Mouse (Mus musculus): ENCODE measurements around the gene Ifitm1. TPM values are rescaled to one million over a fixed set of nuclear protein-coding genes. Genes with fewer than 3 reads are reported as not detected.

Ifitm1 gene
- total RNA-seq (2014; rRNA removed; ENCODE audit: low replicate concordance) (1.4 and 23.1 TPM in 2 replicates), polyA plus RNA-seq (2015; fragmentation: Nextera tagmentation; extraction: Ambion mirVana) (4.1 and 6.6 TPM in 2 replicates)

DNA sequence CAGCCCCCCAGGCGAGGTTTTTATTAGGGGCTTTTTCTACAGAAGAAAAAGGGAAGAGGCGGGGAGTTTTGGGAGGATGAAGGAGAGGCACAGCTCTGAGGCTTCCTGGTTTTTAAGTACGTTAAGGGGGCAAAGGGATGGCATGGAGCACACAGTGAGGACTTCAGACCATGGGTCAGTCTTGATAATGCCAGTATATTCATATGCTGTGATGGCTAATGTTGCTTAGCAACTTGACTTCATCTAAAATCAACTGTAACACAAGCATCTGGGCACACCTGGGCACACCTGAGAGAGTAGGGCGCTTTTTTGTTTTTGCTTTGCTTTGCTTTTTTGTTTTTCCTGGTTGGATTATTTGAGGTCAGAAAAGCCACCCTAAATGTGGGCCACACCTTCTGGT is at the start of gene Ifitm1:
Ifitm1 (plus strand) TSS at position 301 of the 400 bp plus-strand sequence.
- DNase-seq (ENCODE audit: low spot score) (no peak), ATAC-seq (ENCODE audit: insufficient read depth, low read depth) (no peak)
- Histone ChIP-seq H3K27me3 (ENCODE audit: control insufficient read depth, insufficient read depth, low read length) (0 out of 2 replicates have a peak, but pooled peaks cover 9% of the 10 kb centered on the region), H3K9ac (replicated peaks; ENCODE audit: low read depth, low read length) (no peak within 1 kb of the TSS), H3K4me1 (ENCODE audit: control insufficient read depth, insufficient read depth) (peaks cover 6% of the 10 kb centered on the region; the same call in 1 of the 2 replicates), H3K4me3 (ENCODE audit: low read depth, low read length) (no peak within 1 kb of the TSS), H3K36me3 (replicated peaks; ENCODE audit: control insufficient read depth, insufficient read depth, low read length) (no peaks in the 10 kb centered on the region), H3K4me2 (ENCODE audit: low read depth, low read length) (no peak within 1 kb of the TSS), H3K27ac (ENCODE audit: low read depth) (no peak within 1 kb of the TSS), H3K9me3 (replicated peaks; ENCODE audit: control insufficient read depth, low read length) (no peaks in the 10 kb centered on the region)
- WGBS, result 76% methylated on average over 4 of the region's 4 CpGs
- no peak for TF ChIP-seq EP300 (IDR thresholded peaks at IDR 0.05; ENCODE audit: low read depth)
- no peak for TF ChIP-seq CTCF (IDR thresholded peaks at IDR 0.05; ENCODE audit: low read depth)

DNA sequence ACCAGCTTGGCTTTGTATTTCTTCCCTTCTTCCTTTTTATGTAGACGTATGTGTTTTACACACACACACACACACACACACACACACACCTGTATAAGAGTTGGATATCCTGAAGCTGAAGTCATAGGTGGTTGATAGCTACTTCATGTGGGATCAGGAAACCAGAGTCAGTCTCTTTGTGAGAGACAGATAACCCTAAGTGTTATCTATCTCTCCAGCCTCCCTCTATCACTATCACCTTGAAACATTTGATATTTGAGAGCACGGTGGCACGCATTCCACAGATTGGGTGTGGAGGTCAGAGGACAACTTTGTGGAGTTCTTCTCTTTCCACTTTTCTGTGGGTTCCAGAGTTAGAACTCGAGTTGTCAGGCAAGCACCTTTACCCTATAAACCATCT is 47.1 kb upstream of the Ifitm1 start:
- no peak for ATAC-seq (ENCODE audit: insufficient read depth, low read depth)
- 34% methylated on average over 4 of the region's 4 CpGs for WGBS
- Histone ChIP-seq H3K36me3 (replicated peaks; ENCODE audit: control insufficient read depth, insufficient read depth, low read length) (no peaks in the 10 kb centered on the region), H3K4me3 (ENCODE audit: low read depth, low read length) (no peak overlapping the region), H3K4me1 (ENCODE audit: control insufficient read depth, insufficient read depth) (no peaks in the 10 kb centered on the region), H3K27ac (ENCODE audit: low read depth) (no peak overlapping the region), H3K27me3 (ENCODE audit: control insufficient read depth, insufficient read depth, low read length) (peaks cover 67% of the 10 kb centered on the region), H3K9me3 (replicated peaks; ENCODE audit: control insufficient read depth, low read length) (no peaks in the 10 kb centered on the region), H3K9ac (replicated peaks; ENCODE audit: low read depth, low read length) (no peak overlapping the region), H3K4me2 (ENCODE audit: low read depth, low read length) (no peak overlapping the region)
- DNase-seq (ENCODE audit: low spot score), result no peak
- TF ChIP-seq CTCF (IDR thresholded peaks at IDR 0.05; ENCODE audit: low read depth) (no peak), EP300 (IDR thresholded peaks at IDR 0.05; ENCODE audit: low read depth) (no peak)

DNA sequence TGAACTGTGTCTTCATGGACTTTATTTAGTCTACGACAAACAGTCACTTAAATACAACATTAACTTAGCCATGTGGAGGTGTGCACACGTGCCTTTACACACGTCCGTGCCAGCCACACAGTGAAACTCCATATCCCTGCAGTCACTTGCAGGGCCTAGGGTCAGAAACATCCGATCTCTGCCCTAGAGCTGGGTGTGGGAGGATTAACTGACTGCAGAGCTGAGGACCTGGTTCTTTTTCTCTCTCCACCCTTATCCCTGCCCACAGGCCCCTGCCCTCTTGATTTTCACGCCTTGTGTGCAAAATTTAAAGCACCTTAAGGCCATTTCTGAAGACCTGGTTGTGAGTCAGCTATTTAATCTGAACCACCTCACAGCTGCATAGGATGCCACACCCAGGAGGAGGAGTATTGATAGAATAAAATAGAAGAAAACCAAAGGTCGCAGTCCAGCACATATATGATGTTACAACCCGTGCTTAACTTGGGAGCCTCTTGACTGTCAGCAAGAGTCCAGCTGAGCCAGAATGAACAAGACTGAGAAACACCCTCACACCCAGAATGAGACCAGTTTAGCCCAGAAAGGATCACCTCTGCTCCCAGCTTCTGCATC is 46.5 kb upstream of the Ifitm1 start, which contains the start of gene Nlrp6:
Nlrp6 (plus strand) TSS at position 485 of the 612 bp plus-strand sequence.
- Histone ChIP-seq H3K4me1 (ENCODE audit: control insufficient read depth, insufficient read depth) (no peaks in the 10 kb centered on the region), H3K27me3 (ENCODE audit: control insufficient read depth, insufficient read depth, low read length) (peaks cover 72% of the 10 kb centered on the region), H3K4me2 (ENCODE audit: low read depth, low read length) (no peak within 1 kb of the TSS), H3K27ac (ENCODE audit: low read depth) (no peak within 1 kb of the TSS), H3K36me3 (replicated peaks; ENCODE audit: control insufficient read depth, insufficient read depth, low read length) (no peaks in the 10 kb centered on the region), H3K4me3 (ENCODE audit: low read depth, low read length) (no peak within 1 kb of the TSS), H3K9me3 (replicated peaks; ENCODE audit: control insufficient read depth, low read length) (no peaks in the 10 kb centered on the region), H3K9ac (replicated peaks; ENCODE audit: low read depth, low read length) (no peak within 1 kb of the TSS)
- TF ChIP-seq CTCF (IDR thresholded peaks at IDR 0.05; ENCODE audit: low read depth) (no peak), EP300 (IDR thresholded peaks at IDR 0.05; ENCODE audit: low read depth) (no peak)
- no peak for ATAC-seq (ENCODE audit: insufficient read depth, low read depth)
- DNase-seq (ENCODE audit: low spot score), result no peak
- WGBS, result 65% methylated on average over 8 of the region's 8 CpGs

DNA sequence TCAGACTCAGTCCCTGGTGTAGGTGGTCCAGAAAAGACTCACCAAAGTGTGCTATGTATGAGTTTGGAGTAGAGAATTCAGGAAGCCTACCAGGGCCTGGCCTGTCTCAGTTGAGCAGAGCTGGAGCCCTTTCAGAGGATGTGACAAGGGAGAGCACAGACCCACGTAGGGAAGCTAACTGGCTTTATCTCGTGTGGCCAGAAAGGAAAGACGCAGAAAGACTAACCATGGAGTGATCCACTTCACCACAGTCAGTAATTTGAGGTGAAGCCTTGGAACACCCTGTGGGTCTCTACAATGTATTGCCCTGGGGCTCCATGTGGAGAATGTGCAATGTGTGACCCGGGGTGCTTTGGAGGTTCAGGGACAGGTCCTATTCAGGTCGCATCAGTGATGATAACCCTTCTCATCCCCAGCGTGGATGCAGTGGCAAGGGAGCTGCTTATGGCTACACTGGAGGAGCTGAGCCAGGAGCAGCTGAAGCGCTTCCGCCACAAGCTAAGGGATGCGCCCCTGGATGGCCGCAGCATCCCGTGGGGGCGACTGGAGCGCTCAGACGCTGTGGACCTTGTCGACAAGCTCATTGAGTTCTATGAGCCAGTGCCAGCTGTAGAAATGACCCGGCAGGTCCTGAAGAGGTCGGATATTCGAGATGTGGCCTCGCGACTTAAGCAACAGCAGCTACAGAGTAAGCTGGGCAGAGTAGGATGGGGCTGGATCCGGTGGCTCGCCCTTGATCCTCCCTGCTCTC is 45.6 kb upstream of the Ifitm1 start:
- 24% methylated on average over 22 of the region's 22 CpGs for WGBS
- ATAC-seq (ENCODE audit: insufficient read depth, low read depth) (no peak), DNase-seq (ENCODE audit: low spot score) (no peak)
- H3K9ac ChIP-seq (replicated peaks; ENCODE audit: low read depth, low read length), result no peak overlapping the region
- H3K4me1 ChIP-seq (ENCODE audit: control insufficient read depth, insufficient read depth), result no peaks in the 10 kb centered on the region
- no peaks in the 10 kb centered on the region for H3K9me3 ChIP-seq (replicated peaks; ENCODE audit: control insufficient read depth, low read length)
- H3K4me2 ChIP-seq (ENCODE audit: low read depth, low read length), result no peak overlapping the region
- TF ChIP-seq CTCF (IDR thresholded peaks at IDR 0.05; ENCODE audit: low read depth), result no peak
- no peak for TF ChIP-seq EP300 (IDR thresholded peaks at IDR 0.05; ENCODE audit: low read depth)
- no peaks in the 10 kb centered on the region for H3K36me3 ChIP-seq (replicated peaks; ENCODE audit: control insufficient read depth, insufficient read depth, low read length)
- no peak overlapping the region for H3K27ac ChIP-seq (ENCODE audit: low read depth)
- no peak overlapping the region for H3K4me3 ChIP-seq (ENCODE audit: low read depth, low read length)
- peaks cover 78% of the 10 kb centered on the region for H3K27me3 ChIP-seq (ENCODE audit: control insufficient read depth, insufficient read depth, low read length)

DNA sequence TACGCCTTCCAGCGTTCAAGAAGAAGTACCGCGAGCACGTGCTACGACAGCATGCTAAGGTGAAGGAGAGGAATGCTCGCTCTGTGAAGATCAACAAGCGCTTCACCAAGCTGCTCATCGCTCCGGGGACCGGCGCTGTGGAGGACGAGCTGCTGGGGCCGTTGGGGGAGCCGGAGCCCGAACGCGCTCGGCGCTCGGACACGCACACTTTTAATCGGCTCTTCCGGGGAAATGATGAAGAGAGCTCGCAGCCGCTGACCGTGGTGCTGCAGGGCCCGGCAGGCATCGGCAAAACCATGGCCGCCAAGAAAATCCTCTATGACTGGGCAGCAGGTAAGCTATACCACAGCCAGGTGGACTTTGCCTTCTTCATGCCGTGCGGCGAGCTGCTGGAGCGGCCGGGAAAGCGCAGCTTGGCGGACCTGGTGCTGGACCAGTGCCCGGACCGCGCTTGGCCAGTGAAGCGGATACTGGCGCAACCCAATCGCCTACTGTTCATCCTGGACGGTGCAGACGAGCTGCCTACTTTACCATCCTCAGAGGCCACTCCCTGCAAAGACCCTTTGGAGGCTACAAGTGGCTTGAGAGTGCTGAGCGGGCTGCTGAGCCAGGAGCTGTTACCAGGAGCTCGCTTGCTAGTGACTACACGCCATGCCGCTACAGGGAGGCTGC is 44.5 kb upstream of the Ifitm1 start:
- no peak for DNase-seq (ENCODE audit: low spot score)
- Histone ChIP-seq H3K4me3 (ENCODE audit: low read depth, low read length) (peak overlapping the region; percentile 34), H3K9me3 (replicated peaks; ENCODE audit: control insufficient read depth, low read length) (no peaks in the 10 kb centered on the region), H3K4me2 (ENCODE audit: low read depth, low read length) (peak overlapping the region; percentile 49), H3K27ac (ENCODE audit: low read depth) (no peak overlapping the region), H3K4me1 (ENCODE audit: control insufficient read depth, insufficient read depth) (no peaks in the 10 kb centered on the region), H3K36me3 (replicated peaks; ENCODE audit: control insufficient read depth, insufficient read depth, low read length) (no peaks in the 10 kb centered on the region), H3K27me3 (ENCODE audit: control insufficient read depth, insufficient read depth, low read length) (peaks cover 75% of the 10 kb centered on the region), H3K9ac (replicated peaks; ENCODE audit: low read depth, low read length) (no peak overlapping the region)
- WGBS, result under 1% methylated on average over 49 of the region's 49 CpGs
- TF ChIP-seq EP300 (IDR thresholded peaks at IDR 0.05; ENCODE audit: low read depth), result no peak
- no peak for TF ChIP-seq CTCF (IDR thresholded peaks at IDR 0.05; ENCODE audit: low read depth)
- ATAC-seq (ENCODE audit: insufficient read depth, low read depth), result no peak
